Mouse (Mus musculus): Measurements from ENCODE around the gene Fsd2.

DNA sequence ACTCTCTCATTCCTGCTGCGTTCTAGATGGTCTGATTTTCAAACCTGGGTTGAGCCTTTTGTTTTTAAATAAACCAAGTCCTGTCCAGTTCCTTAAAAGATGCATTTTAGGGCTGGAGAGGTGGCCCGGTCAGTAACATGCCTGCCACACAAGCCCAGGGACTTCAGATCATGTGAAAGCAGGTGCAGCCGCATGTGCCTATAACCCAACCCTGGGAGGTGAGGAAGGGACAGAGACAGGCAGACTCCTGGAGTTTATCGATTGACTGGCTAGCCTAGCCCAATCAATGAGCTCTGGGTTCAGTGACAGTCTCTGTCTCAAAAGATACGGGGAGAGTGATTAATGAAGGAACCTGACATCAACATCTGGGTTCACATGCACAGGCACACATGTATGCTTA lies 5.5 kb downstream of the Fsd2 start:
- no peak for TF ChIP-seq EP300 (IDR thresholded peaks at IDR 0.05; ENCODE audit: low read depth in 1 of 2, low read length in 2 of 2)
- TF ChIP-seq CHD2 (IDR thresholded peaks at IDR 0.05; ENCODE audit: low read length): no peak
- TF ChIP-seq ETS1 (IDR thresholded peaks at IDR 0.05; ENCODE audit: low read depth, low read length): no peak

Measured in MEL (cell line).